Mouse (Mus musculus): Measurements from ENCODE around the gene Cmip. TPM values are rescaled to one million over a fixed set of nuclear protein-coding genes. Genes with fewer than 3 reads are reported as not detected.
A peak's percentile ranks its signal among the peaks of the same experiment; 100 is the strongest.
"Not testable (repeated sequence)": the region's sequence is repeated elsewhere in the genome, so short reads cannot be mapped to it uniquely, and the experiment has no call there.

The Cmip gene
- total RNA-seq, 2 experiments from 2014 or later = 299 to 317 TPM

DNA sequence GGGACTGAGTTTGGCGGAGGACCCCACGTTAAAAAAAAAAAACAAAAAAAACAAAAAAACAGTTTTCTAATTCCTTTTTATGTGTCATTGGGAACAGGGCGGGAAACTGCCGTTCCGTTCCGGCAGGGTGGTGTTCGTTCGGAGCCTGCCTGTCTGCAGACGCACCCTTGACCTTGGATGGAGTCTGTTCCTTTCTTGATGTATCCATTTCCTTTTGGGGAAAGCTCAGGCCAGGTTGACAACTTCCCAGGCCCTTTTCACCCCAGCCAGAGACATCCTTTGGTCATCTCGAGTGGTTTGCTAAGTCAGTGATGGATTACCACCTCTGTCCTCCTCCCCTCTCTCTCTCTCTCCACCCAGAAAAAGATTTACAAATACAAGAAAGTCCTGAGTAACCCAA is 154.0 kb downstream of the Cmip start:
- DNase-seq (ENCODE audit: low spot score in 2 of 2) = no peak

DNA sequence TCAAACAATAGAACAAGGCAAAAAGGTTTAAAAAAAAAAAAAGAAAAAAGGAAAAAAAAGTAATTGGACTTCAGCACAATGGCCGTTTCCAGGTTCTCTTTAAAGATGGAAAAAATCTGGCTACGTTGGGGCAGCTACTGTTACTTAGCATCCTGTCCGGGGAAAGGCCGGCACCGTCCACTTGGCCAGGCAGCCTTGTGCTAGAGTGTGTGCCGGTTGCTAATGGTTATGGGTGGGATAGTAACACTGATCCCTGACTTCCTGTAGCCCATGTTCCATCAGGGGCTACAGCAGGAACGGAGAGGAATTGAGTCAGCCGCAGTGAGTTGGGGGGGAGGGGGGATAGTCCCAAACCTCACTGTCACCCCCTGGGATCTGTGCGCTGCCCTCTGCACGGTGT is 155.4 kb downstream of the Cmip start:
- DNase-seq (ENCODE audit: low spot score in 2 of 2) = no peak

- no peak for DNase-seq (ENCODE audit: low spot score in 2 of 2)
These were observed 161.0 kb downstream of the Cmip start for GRCm38 (mm10) chr8:117417830-117418229.

DNA sequence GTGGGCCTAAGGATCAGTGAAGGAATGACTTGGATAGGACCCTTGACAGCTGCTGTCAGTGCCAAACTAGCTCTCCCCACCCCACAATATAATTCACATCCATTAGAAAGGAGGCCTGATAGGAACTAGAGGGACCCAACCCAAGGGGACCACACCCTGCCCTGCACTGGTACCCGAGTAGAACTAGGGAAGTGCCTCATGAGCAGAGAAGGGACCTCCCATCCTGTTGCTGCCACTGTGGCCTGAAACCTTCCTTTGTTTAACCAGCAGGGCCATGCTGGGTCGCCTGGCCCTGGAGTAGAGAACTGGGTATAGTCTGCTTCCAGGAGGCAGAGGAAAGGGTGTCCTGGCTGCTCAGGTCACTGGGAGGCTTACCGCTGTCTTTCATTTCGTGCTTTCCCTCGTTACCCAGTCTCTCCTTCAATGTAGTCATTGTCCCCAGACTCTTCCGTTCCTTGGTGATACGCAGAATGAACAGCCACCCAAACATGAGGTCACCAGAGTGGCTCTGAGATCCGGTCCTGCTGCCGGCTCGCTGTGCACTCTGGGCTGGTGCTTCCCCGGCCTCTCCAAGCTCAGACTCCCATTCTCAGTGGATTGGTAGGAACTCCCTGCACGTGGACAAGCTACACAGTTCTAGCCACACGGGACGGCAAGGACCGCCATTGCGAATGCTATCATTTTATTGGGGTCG is 164.1 kb downstream of the Cmip start:
- no peak for DNase-seq (ENCODE audit: low spot score in 2 of 2)

DNA sequence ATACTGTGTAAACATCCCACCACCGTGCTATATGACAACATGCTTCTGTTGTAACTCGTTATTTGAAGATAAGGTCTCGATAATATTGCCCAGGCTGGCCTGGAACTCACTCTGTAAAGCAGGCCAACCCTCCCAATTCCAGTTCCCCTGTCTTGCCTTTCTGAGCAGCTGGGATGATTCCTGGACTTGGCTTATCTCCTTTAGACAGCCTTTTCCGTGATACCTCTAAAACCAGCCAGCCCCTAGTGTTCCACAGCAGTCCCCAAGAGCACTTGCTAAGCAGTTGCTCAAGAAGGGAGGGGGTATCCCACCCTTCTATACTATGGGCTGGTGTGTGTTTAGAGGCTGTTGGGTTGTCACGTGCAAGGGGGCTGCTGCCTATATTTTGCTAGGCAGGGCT is 165.0 kb downstream of the Cmip start:
- DNase-seq (ENCODE audit: low spot score in 2 of 2) = no peak

DNA sequence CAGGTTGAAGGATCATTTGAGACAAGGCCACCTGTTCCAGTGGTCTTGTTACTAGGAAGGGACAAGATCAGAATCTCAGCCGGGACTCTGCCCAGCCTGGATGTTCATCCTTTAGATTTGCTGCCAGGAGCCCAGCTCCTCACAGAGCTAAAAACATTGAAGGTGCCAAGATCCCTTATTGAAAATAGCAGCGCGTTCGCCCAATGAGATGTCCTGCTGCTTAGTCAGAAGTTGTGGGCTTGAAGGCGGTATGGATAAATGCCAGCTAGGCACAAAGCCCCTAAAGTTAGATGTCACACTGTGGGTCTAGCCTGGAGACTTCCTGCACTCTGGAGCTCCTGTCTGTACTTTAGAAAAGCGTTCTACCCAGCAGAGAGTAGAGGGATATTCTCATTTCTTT is 165.5 kb downstream of the Cmip start:
- peak; percentile 35 to 60 for DNase-seq (ENCODE audit: low spot score in 2 of 2)

- DNase-seq (ENCODE audit: low spot score in 2 of 2) = peak; percentile 74 to 88
These were observed 166.2 kb downstream of the Cmip start for GRCm38 (mm10) chr8:117423029-117423428.

DNA sequence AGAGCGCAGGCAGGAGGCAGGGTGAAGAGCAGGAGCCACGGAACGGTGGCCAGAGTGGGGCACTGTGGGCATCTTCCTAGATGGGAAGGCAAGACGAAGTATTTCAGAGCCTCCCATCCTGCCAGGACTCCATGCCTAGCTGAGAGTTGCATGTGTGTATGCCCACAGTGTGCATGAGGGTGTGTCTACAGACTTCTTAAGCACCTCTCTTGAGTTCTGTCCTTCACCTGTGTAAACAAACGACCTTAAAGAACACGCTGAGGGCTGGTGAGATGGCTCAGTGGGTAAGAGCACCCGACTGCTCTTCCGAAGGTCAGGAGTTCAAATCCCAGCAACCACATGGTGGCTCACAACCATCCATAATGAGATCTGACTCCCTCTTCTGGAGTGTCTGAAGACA is 171.0 kb downstream of the Cmip start:
- DNase-seq (ENCODE audit: low spot score in 2 of 2) = not testable (repeated sequence)

DNA sequence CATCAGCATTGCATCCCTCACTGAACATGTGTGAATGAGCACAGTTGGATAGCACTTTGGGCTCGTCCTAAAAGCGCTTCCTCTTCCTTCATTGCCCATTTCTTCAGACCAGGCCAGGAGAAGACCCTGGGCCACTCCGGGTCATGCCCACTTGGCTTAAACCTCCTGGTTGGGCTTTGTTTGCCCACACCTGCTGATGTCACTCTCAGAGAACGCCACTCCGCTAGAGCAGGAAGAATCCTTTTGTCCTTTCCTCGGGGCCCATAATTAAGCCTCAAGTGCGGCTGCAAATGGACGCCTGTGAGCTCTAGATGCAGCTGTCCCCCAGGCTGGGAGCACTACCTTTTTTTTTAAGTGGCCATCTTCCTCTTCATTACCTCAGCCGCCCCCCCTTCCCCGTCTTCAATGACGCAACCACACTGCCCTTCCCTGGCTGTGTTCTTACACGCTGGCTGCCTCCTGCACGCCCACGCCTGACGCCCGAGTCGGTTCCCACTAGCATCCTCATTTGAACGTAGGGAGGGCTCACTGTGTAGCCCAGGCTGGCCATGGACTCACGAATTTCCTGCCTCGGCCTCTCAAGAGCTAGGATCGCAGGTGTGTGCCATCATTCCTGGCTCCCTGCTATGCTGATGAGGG is 171.8 kb downstream of the Cmip start:
- DNase-seq (ENCODE audit: low spot score in 2 of 2) = peak; percentile 71 to 83

DNA sequence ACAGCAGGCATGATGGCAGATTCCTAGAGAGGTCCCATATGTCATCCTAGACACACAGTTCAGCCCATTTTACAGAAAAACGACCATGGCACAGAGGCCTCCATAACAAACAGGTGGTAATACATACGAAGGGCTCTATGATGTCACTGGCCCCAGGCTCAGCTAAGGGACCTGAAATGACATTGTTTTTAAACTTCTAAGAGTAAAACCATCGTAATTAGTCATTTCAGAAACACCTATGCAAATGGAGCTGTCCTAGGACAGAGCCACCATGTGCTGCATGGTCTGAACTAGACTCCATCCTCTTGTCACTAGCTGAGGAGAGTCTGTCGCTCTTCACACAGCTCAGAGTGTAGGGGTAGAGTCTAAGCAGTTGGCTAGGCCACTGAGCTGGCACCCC is 173.8 kb downstream of the Cmip start:
- DNase-seq (ENCODE audit: low spot score in 2 of 2) = no peak

DNA sequence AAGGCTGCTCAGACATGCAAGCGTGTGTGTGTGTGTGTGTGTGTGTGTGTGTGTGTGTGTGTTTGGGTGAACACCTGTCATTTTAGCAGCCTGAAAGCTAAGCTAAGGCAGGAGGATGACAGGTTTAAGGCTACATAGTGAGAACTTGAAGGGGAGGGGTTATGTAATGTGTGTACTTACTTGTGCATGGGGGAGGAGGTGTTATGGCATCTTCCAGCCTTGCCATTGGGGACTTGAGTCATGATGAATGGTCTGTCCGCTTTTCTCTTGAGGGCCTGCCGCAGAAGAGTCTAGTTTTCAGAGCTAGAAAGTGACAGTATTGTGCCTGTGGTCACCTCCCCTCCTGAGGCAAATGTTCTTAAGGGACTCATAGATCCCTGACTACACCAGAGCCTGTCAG is 174.7 kb downstream of the Cmip start:
- peak in 1 of 2 experiments; percentile 46 for DNase-seq (ENCODE audit: low spot score in 2 of 2)

GRCm38 (mm10) chr8:117432111-117432510 is 175.2 kb downstream of the Cmip start:
- no peak for DNase-seq (ENCODE audit: low spot score in 2 of 2)

GRCm38 (mm10) chr8:117433968-117434367 is 177.1 kb downstream of the Cmip start:
- DNase-seq (ENCODE audit: low spot score in 2 of 2) = no peak

DNA sequence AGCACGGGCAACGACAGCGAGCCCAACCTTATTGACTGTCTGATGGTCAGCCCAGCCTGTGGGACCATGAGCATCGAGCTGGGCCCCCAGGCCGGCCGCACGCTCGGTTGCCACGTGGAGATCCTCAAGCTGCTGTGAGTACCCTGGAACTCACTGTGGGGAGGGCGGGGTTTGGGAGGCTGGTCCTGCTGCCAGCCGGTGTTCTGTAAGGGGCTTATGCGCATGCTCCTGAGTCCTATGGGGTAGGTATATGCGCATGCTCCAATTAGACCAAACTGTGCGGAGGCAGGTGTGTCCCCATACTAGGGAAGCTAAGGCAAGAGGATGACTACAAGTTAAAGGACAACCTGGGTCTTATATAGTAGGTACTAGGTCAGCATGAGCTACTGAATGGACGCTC is 179.9 kb downstream of the Cmip start:
- no peak for DNase-seq (ENCODE audit: low spot score in 2 of 2)

- DNase-seq (ENCODE audit: low spot score in 2 of 2) = no peak
These were observed 180.8 kb downstream of the Cmip start for GRCm38 (mm10) chr8:117437616-117438015.

DNA sequence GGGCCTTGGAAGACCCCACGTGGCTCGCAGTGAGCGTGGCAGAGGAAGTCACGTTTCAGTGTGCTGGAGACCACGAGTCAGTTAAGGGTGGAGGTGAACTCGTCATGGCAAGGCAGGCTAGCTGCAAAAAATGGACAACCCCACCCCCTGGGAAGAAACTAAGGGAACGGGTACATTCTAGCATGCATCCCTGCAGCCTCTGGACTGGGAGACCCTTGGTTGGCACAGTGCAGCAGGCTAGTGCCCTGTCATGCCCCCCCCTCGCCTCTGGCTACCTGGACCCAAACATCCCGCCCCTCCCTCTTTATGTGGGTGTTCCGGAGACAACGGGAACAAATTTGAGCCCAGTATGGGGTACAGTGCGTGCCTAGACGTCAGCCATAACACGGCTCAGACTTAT is 183.5 kb downstream of the Cmip start:
- DNase-seq (ENCODE audit: low spot score in 2 of 2) = no peak

DNA sequence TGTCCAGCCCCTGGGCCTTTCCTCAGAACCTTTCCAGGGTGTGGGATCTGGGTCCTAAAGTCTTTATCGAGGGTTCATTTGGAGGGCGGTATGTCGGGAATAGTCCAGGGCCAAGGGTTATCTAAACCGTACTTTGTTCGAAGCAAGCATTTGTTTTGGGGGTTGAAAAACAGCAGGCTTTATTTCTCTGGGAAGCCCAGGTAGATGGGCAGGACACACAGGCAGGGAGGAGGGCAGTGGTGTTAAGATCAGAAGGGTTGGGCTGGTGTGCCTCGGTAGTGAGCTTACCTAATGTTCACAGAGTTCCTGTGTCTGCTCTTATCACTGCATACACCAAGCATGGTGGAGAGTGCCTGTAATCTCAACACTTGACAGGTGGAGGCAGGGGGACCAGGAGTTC is 183.9 kb downstream of the Cmip start:
- DNase-seq (ENCODE audit: low spot score in 2 of 2) = no peak

DNA sequence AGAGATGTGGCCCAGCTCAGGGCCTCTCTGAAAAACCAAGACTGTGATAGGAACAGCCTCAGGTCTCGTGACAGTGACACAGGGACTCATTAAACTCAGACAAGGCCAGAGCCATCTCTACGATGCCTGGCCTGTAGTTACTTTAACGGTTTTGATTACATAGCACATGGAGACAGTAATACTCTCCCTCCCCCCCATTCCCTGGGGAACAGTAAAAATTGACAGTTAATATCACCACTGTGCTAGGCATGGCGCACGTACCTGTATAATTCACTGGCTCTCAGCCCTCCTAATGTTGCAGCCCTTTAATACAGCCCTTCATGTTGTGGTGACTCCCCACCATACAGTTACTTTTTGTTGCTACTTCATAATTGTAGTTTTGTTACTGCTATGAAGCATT is 188.6 kb downstream of the Cmip start:
- no peak for DNase-seq (ENCODE audit: low spot score in 2 of 2)

DNA sequence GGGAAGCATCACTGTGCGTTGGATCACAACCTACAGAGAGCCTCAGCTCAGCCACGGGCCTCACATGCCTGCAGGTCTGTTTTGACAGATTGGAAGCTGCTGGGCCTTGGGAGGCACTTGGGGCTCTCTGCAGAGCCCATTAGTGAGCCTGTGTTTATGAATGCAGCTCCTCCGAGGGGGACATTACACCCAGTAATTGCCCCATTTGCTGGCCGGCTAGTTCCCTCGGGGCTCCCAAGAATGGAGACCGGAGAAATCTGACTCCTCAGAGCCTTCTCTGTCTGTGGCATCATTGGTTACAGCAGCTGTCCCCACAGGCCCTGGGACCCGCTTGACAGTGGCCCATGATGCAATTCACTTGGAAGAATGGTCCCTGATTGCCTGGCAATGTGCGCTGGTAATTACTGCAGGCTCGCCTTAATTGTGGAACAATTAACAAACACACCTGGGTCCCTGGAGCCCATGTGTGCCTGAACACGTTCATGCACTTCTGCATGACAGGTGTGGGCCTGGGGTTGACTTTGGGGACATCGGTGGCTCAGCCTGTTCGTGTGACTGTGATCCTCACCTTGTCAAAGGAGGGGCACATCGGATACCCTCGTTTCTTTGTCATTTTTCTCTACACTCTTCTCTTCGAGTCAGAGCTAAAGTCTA is 189.6 kb downstream of the Cmip start:
- DNase-seq (ENCODE audit: low spot score in 2 of 2) = no peak

GRCm38 (mm10) chr8:117451072-117451471 is 194.2 kb downstream of the Cmip start:
- peak; percentile 36 to 57 for DNase-seq (ENCODE audit: low spot score in 2 of 2)

GRCm38 (mm10) chr8:117453974-117454373 is 197.1 kb downstream of the Cmip start:
- DNase-seq (ENCODE audit: low spot score in 2 of 2) = no peak

- DNase-seq (ENCODE audit: low spot score in 2 of 2) = no peak
These were observed 197.8 kb downstream of the Cmip start for GRCm38 (mm10) chr8:117454516-117455116.
